Mouse (Mus musculus) embryo, embryonic 11 days (tissue): Measurements from ENCODE around the gene Syngap1.

ENCODE experiments used
- DNase-seq: peaks from one replicate; pipeline ENCODE4 v3.0.0-alpha.2; 2015

Gene Syngap1

DNA sequence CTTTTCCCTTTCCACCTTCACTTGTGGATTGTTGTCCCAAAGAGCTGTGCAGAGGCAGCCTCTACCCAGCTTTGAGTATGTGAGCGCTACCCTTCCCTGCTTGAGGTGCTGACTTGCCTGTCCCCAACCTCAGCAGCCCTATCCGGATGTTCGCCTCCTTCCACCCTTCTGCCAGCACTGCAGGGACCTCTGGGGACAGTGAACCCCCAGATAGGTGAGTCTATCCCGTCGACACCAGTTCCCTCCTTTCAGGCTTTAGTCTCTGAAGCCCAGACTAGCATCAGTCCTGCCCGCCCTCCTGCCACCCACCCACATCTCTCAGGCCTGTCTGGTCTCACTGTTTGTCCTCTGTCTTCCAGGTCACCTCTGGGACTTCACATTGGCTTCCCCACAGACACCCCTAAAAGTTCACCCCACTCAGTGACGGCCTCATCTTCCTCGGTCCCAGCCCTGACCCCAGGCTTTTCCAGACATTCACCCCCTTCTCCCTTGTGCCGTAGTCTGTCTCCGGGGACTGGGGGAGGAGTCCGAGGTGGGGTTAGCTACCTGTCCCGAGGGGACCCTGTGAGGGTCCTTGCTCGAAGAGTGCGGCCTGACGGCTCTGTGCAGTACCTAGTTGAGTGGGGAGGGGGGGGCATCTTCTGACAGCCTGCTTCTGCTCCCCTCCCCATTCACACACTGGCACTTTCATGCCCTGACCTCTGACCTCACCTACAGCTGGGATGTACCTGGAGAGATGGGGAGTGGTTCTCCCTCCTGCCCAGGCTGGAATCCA lies 3.9 kb upstream of the Syngap1 start:
- no peak for DNase-seq

DNA sequence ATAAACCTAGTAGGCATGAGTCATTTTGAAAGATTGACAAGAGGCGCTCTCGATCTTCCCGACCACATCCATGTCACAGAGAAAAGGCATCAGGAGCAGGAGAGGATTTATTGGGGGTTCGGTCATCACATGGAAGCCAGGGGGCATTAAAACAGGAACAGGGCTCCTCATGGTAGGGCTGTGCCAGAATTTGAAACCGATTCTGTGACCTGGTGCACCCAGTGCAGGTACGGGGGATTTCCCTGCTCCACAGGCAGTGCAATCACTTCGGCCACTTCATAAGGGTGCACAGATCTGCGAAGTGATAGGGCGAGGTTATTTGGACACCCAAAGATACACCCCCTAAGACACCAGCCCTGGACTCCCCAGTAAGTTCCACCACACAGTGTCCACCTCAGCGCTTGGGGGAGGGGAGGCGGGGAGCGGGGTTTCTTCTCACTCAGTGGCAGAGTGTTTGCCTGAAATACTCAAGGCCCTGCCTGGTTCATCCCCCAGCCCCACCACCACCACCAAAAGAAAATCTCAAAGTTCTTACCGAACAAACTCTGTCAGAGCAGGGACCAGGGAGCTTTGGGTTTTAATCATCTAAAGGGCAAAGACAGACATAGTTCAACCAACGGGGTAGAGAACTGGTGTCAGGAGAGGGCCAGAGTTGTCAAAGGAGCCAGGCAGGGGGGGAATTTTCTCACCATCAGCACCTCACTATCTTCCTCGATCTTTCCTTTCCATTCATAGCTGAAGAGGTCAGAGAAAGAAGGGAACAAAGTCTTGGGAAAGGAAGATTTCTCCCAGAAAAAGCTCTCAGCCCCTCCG lies 3.0 kb upstream of the Syngap1 start:
- DNase-seq: no peak

DNA sequence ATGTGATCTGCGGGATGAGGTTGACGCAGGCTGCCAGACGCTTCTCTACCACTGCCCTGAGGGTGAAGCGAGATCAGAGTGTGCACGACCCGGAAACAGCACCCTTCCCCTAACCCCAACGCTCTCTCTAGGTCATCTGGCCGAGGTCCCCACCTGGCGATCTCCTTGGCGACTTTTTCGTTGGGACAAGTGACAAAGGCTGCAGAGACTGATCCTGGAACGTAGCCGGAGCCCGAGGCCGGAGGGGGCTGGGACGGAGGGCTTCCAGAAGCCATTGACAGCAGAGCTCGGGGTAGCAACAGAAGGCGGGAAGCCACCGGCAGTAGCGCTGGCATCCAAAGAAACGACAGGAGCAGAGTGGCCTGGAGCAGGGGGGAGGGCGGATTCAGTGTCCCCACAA lies 2.3 kb upstream of the Syngap1 start:
- no peak for DNase-seq

DNA sequence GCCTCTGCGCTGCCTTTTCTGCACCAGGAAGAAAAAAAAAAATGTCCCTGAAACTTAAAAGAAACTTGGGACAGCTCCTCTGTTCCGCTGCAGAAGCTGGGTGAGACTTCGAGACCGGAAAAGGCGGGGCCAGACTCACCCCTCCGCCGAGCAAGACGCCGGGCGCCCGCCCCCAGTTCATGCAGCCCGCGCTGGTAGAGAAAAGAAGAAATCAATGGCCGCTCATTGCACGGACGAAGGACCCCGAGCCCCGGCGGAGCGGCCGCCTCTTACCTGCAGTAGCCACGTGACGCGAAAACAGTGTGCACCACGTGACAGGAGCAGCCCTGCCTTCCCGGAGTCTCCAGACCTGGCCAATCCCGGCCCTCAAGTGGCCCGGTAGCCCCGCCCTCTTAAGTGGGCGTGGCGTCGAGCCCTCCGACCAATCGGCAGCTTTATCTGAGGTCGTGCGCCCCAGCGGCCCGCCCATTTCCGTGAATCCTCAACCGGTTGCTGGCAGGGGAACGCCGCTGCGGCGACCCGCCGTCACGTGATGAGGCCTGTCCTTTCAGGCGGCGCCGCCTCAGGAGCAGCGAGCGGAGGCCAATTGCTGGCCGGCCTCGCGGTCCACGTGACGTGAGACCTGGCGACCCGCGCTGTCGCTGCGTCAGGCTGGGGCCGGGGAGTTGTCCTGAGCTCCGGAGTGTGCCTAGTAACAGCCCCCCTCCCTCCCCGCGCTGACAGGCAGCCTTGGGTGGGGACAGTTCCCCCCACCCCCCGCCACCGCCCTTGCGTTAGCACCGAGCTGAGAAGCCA lies 1.7 kb upstream of the Syngap1 start, which contains the start of gene Cuta:
TSS of gene Cuta (minus strand) at position 392 of the 795 bp plus-strand sequence.
- DNase-seq: peak; percentile 100

DNA sequence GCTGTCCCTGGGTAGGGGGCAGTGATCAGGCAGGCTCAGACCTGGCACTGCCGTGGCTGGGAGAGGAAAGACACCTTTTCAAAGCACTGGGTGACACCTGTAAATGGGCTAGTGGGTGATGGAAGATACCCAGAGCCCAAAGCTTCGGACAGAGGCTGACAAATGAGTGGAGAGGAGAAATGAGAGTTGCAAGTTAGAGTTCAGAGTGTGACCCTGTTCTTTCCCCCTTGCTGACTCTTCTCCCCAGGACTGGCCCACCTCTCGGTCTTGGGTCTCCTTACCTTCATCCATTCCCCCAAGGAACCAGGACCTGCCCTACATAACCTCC lies 1.1 kb upstream of the Syngap1 start:
- DNase-seq: no peak

DNA sequence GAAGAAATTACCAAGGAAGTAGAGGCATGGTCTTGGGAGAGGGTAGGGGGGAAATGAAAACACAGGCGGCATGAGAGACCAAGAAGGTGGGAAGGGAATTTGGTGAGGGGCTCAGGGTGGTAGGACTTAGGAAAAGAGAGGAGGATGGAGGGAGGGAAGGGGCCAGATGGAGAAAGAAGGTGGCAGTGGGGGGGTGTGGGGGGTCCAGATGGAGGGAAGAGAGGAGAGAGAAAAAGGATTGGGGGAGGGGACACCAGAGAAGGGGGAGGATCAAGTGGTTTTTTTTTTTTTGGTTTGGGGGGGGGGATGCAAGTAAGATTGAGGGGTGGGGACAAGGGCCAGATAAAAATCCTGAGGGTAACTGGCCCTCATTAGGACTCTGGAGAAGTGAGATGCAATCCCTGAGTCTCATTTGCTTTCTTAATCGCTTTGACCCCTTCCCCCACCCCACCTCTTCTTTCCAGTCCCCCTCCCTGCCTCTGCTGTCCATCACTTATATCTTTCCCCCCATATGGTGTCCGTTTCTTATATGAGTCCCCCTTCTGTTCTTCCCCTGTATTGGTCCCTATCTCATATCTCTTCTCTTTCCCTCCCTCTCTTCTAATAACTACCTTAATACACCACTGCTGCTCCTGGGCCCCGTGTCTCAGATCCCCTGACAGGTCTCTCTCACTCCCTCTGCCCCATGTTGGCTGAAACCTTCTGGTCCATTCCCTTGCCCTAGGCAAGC lies 953 bp downstream of the Syngap1 start:
- peak; percentile 32 for DNase-seq

DNA sequence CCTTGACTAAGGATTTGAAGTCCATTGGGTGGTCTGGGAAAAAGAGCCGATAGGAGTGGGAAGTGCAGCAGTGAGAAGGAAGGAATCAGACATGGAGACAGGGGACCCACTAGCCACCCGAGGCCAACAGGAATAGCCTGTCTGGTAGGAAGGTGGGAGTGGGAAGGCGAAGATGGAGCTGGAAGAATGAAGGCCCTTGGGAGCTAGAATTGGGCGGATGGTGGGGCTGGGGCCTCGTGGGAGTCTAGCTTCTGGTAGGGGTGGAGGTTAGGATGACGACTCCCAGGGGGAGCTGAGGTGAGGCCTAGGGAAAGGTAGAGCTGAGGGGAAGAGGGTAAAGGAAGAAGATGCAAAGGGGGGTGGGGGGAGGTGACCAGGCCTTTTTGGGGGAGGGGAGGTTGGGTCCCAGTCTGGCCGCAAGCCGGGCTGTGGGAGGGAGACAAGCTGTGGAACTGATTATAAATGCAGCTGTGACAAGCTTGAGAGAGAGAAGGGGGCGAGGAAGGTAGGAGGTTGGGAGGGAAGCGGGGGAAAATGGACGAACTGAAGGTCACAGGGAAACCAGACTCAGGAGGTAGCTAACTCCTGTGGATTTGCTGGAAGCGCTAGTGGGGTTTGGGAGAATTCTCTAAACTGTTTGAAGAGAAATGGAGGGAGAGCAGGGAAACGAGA lies 4.9 kb downstream of the Syngap1 start:
- DNase-seq: peak; percentile 42

DNA sequence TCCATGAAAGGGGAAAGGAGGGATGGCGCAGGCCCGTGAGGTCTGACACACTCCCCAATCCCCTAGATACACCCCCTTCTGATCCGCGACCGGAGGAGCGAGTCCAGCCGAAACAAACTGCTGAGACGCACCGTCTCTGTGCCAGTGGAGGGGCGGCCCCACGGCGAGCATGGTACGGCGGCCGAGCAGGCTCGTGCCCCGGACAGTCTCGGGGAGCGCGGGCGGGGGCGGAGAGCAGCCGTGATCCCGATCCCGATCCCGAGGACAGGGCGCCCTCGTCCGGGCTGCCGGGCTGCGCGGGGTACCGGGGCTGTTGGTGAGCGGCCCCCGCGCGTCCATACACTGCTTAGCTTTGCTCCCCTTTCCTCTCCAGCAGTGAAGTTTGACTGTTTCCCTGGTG lies 5.5 kb downstream of the Syngap1 start:
- peak; percentile 76 for DNase-seq

DNA sequence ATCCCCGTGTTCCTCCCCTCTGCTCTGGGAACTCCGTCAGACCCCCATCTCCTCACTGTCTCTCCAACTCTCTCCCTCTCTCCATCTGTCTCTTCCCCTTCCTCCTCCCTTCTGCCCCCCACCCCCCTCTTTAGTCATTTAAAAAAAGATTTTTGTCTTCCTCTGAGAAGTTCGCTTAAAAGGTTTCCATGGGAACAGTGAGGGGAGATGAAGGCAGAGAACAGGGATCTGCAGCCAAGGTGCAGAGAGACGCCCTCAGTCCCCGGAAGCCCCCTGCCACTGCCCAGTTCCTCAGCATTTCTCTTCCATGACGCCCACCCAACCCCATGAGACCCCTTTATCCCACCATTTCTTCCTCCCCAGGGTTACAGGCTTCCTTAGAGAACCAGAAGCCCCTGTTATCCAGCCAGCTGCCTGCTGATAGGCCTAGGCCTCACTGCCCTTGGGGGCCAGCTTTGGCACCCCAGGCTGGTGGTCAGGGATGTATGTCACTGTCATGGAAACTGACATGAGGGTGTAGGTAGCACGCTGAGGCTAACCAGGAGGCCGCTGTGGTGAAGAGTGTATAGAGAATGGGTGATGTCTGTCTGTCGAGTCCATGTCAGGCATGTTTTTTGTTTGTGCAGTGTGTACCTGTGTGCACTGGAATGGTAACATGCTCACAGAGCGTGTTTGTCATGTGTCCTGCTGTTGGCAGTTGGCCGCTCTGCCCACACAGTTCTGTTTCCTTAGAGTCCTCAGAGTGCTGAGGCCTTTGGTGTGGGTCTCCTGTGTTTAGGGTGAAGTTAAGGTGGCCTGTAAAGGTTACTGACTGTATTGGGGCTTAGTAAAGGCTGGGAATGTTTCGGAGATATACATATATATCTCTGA lies 6.4 kb downstream of the Syngap1 start:
- peak; percentile 30 for DNase-seq

DNA sequence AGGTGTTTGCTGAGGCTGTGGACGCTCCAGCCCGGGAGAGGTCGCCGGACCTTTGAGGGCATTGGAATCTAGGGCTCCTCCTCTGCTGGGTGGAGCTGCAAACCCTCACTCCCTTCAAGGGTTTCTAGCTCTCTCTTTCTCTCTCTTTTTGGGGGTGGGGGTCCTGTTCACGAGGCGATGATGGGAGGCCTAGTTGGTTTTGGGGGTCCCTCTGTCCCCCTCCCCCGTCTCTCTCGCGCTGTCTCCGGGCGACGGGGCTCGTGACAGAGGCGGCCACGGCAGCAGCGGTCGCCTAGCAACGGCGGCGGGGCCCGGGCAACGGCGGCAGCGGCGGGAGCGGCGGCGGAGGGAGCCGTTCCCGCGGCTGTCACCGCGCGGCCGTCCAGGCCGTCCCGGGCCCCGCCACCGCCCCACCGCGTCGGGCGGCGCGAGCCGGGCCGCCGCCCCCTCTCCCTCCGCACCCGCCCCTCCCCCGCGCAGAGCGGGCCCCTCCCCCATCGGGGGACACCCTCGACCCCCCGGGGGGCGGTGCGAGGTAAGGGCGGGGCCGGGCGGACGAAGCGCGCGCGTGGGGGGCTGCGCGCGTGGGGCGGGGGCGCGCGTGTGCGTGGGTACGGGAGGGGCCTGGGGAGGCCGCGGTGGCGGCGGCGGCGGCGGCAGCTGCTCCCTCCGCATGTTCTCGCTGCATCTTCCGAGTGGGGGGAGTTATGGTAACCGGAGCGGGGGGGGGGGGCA lies 7.4 kb downstream of the Syngap1 start:
- peak; percentile 75 for DNase-seq

DNA sequence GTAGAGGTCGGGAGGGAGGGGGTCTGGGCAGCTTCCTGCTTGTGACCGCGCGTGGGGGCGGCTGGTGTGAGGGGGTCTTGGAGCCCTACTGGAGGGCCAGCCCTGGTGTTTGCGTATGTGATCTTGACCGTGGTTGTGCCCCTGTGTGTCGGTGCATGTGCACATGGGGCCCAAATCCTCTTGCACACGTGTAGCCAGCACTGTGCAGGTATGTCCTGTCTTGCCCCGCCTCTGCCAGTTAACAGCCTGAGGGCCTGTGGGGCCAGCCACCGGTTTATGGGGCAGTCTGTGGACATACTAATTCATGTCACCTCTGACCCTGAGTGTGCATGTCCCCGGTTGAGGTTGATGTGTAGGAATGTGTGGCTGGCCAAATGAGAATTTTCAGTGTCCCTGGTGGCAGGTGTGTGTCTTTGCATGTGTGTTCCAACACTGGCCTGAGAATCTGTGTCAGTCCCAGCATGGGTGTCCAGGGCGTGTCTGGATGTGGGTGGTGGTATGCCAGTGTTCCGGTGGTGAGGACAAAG lies 8.1 kb downstream of the Syngap1 start:
- peak; percentile 58 for DNase-seq

DNA sequence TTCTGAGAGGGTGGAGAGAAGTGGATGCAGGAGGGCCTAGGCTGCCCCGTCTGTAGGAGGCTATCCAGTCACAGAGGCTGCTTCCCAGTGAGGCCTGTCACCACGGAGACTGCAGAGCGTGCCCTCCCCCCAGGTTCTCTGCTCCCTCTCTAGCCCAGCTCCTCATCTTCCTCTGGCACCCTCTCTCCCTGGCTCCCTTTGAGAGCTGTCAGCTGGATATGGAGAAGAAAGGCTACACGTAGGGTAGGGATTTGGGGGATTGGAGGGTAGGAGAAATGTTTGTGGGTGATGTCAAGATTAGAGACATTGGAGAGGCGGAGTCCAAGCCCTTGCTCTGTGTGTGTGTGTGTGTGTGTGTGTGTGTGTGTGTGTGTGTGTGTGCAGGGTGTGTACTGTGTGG lies 8.8 kb downstream of the Syngap1 start:
- peak; percentile 9 for DNase-seq

DNA sequence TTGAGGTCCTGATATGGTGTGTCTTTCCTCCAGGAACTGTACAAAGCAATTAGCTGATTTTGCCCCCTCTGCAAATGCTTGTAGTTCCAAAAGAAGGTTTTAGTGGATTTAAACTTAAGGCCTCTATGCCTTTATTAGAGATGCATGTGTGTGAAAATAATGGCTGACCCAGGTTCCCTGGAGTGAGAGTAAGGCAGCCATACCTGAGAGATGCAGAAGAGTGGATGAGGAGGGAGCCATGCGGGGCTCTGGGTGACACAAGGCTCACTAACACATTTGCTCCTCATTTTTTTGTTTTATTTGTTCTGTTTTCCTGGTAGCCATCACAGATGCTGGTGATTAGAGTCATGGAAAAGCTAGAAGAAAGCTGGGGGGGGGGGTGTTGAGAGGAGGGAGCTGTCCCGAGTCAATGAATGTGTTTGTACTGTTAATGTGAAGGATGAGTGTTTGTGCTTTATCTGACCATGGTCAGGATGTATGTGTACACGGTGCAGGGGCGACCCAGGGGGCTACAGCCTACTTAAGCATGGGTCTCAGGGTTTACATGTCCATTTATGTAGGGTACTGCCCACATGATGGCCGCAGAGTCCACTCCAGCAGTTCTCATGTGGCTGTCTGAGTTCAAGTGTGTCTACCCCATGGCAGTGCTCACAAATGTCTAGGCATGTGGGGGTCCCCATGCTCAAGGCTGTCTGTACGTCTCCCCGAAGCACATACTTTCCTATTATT lies 9.7 kb downstream of the Syngap1 start:
- no peak for DNase-seq

DNA sequence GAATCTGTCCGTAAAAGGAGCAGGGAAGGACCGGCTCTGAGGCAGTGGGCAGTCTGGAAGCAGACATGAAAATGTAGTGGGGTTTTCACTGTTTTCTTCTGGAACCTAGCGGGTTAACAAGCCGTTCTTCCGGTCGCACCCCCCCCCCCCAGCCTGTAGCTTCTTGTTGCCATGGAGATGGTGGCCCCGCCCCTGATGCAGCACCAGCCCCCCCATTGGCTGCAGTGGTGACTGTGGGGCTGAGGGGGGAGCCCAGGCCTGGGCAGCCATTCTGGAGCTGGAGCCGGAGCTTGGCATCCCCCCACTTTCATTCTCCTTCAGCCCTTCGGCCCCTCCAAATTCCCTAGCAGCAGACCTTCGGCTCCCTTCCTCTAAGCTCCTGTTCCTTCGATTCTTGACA lies 10.4 kb downstream of the Syngap1 start:
- peak; percentile 91 for DNase-seq

DNA sequence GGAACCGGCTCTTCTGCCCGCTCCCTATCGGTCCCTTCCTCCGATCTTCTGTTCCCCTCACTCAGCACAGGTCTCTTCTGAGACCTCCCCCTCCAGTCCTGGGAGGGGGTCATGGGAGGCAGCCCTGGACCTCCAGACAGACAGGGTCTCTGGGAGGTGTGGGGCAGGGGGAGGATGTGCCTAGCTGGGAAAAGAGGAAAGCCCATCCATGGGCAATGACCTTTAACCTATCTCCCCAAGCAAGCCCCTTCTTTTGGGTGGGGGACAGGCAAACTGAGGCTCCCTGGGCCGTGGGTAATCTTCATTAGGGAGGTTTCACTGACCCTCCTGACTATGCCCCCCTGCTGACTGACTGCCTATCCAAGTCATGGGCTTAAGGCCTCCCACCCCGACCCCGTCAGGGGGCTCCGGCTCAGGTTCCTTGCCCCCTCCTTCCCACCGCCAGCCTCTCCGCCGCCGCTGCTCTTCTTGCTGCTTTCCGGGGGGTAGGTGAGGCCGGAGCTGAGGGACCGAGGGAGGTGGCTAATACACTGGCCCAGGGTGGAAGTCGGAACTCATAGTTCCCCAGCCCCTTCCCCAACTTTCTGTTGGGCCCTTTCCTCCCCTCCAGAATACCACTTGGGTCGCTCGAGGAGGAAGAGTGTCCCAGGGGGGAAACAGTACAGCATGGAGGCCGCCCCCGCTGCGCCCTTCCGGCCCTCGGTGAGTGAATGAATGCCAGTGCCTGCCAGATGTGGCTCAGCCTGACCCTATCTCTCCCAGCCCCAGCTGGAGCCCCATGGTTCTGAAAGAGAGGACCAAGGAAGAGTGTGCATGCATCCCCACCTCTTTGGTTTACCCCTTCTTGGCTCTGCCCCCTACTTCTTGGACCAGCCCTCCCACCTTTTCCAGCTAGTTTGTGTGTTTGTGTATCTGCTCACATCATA lies 11.2 kb downstream of the Syngap1 start:
- peak; percentile 37 for DNase-seq

DNA sequence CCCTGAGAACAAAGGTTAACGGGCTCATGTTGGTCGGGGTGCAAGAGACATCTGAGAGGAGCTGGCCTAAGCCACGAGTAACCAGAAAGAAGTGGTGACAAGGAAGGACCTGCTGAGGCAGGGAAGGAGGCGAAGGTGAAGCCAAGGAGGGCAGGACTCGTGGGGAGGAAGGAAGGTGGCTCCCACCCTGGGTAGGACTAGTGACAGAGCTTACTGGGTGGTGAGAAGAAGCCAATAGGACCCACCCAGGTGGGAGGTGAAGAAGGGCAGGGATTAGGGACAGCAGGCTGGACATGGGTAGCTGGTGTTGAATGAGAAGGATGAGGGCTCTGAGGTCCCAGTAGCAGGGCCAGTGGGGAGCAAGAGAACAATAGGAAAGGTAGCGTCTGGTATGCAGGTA lies 12.1 kb downstream of the Syngap1 start:
- DNase-seq: no peak

DNA sequence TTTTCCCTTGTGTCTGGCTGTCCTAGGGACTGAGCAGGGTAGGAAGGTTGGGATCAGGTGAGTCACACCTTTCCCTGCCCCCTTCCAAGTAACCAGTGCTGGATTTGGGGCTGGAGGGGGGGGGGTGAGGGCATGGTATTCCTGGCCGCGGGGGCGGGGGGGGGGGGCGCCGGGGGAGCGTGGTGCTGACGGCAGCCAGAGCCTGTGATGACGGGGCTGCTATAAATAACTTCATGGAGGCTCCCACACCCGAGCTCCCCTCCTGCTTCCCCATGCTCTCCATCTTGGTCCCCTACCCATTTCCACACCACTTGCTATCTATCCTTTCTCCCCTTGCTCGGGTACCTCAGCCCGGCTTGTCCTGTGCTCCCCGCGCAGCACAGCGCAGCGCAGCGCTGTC lies 12.7 kb downstream of the Syngap1 start:
- DNase-seq: peak; percentile 25

DNA sequence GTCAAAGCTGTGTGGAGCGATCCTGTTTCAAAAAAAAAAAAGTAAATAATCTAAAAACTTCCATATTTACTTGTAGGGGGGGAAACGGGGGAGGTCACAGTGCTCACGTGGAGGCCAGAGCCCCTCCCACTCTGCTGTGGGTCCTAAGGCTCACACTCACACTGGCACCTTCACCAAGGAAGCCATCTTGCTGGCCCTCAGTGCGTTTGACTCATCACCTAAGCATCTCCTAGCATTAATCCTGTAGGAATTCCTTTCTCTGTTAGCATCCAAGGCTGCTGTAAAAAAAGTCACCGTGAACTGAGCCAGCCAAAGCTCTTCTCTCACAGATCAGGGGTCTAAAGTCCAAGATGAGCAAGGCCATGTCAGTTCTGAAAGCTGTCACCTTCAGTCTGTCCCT lies 15.3 kb downstream of the Syngap1 start:
- no peak for DNase-seq
